Mouse (Mus musculus) myocyte (in vitro differentiated cells): ENCODE data around the gene Ifi205. TPM values are rescaled to one million over a fixed set of nuclear protein-coding genes. Genes with fewer than 3 reads are reported as not detected.
"Not testable (repeated sequence)": the region's sequence is repeated elsewhere in the genome, so short reads cannot be mapped to it uniquely, and the experiment has no call there.

Experiments used
- H3K27me3 ChIP-seq: one replicate; pipeline ENCODE4 v1.6.1; 2011; ENCODE audit not compliant: control insufficient read depth, insufficient read depth, insufficient read length
- H3K36me3 ChIP-seq: one replicate; pipeline ENCODE4 v1.6.1; 2011; ENCODE audit not compliant: control insufficient read depth, insufficient read depth
- H3K4me2 ChIP-seq: one replicate; pipeline ENCODE4 v1.6.1; 2011; ENCODE audit warnings: low read depth, control low read depth
- H3K4me3 ChIP-seq: one replicate; pipeline ENCODE4 v1.5.1; 2011; ENCODE audit warnings: mild to moderate bottlenecking, control low read depth, moderate library complexity
- H3K79me2 ChIP-seq: one replicate; pipeline ENCODE4 v1.6.1; 2011; ENCODE audit not compliant: control insufficient read depth, insufficient read depth
- H3ac ChIP-seq: one replicate; pipeline ENCODE4 v1.6.1; 2011; ENCODE audit not compliant: control insufficient read depth, insufficient read length
- CEBPB ChIP-seq: IDR thresholded peaks from 2 replicates; pipeline ENCODE4 v1.6.1; 2011; ENCODE audit warnings: mild to moderate bottlenecking, moderate library complexity; ENCODE audit not compliant: poor library complexity, insufficient read depth, severe bottlenecking
- MAX ChIP-seq: IDR thresholded peaks from one replicate; pipeline ENCODE4 v1.6.1; 2011; ENCODE audit warnings: low read depth, mild to moderate bottlenecking, control low read depth
- MYOD1 ChIP-seq, 3 experiments: IDR thresholded peaks; one replicate each; pipeline ENCODE4 v1.6.1; 2011; ENCODE audit warnings: control low read depth in 2 of 3, low read depth in 2 of 3, mild to moderate bottlenecking in 2 of 3, moderate library complexity in 1 of 3; ENCODE audit not compliant: insufficient read length in 2 of 3, control insufficient read depth in 1 of 3
- MYOG ChIP-seq, 3 experiments: IDR thresholded peaks; one replicate each; pipeline ENCODE4 v1.6.1; 2011; ENCODE audit warnings: control low read depth in 2 of 3, low read depth in 2 of 3, mild to moderate bottlenecking in 2 of 3; ENCODE audit not compliant: insufficient read length in 2 of 3, control insufficient read depth in 1 of 3, insufficient read depth in 1 of 3
- POLR2AphosphoS2 ChIP-seq: IDR thresholded peaks from one replicate; pipeline ENCODE4 v1.6.1; 2011; ENCODE audit warnings: low read depth, control low read depth; ENCODE audit not compliant: insufficient read length
- REST ChIP-seq: IDR thresholded peaks from one replicate; pipeline ENCODE4 v1.6.1; 2011; ENCODE audit warnings: mild to moderate bottlenecking, control low read depth, moderate library complexity; ENCODE audit not compliant: insufficient read depth, insufficient read length
- SRF ChIP-seq: IDR thresholded peaks from one replicate; pipeline ENCODE4 v1.6.1; 2011; ENCODE audit warnings: low read depth; ENCODE audit not compliant: control insufficient read depth, insufficient read length
- TCF12 ChIP-seq: IDR thresholded peaks from one replicate; pipeline ENCODE4 v1.6.1; 2011; ENCODE audit warnings: mild to moderate bottlenecking, control low read depth; ENCODE audit not compliant: poor library complexity, insufficient read depth, severe bottlenecking
- TCF3 ChIP-seq: IDR thresholded peaks from one replicate; pipeline ENCODE4 v1.6.1; 2011; ENCODE audit warnings: low read depth, control low read depth; ENCODE audit not compliant: insufficient read length
- polyA plus RNA-seq: library from polyadenylated mRNA; unstranded; fragments of >200 nt; fragmentation: generic; extraction: Trizol; gene quantifications from one replicate; pipeline ENCODE4 v1.2.1, GENCODE M21; 2012; ENCODE audit warnings: missing spikeins

Gene Ifi205
- polyA plus RNA-seq, 1 experiment: 0.04 TPM

DNA sequence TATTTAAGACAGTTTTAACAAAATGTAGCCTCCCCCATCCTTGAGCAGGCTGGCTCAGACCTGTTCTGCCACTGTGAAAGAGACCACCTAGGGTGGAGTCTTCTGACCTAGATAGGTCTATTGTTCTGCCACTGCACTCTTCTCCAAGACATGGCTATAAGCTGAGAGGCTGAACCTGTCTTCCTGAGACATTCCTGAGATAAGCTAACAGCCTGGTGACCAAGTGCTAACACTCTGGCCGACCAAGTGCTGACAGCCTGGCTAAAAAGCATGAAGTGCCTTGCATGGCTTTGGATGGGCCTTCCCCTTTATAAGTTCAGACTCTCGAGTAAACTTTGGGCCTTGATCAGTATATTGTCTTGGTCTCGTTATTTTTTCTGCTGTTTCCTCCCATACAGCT, 50.6 kb downstream of the Ifi205 start:
- H3K36me3 ChIP-seq, H3K79me2 ChIP-seq, H3ac ChIP-seq, H3K4me3 ChIP-seq, H3K27me3 ChIP-seq, H3K4me2 ChIP-seq: not testable (repeated sequence)
- peak; percentile 31 for TF ChIP-seq TCF12
- peak in 2 of 3 experiments; percentile 13 to 61 for TF ChIP-seq MYOD1 (IDR thresholded peaks at IDR 0.05; ENCODE audit: control insufficient read depth in 1 of 3, insufficient read length in 2 of 3, low read depth in 2 of 3)
- TF ChIP-seq MYOG (IDR thresholded peaks at IDR 0.05; ENCODE audit: control insufficient read depth in 1 of 3, insufficient read depth in 1 of 3, insufficient read length in 2 of 3, low read depth in 2 of 3): peak in 2 of 3 experiments; percentile 20 to 68
- TF ChIP-seq TCF3: peak; percentile 55

DNA sequence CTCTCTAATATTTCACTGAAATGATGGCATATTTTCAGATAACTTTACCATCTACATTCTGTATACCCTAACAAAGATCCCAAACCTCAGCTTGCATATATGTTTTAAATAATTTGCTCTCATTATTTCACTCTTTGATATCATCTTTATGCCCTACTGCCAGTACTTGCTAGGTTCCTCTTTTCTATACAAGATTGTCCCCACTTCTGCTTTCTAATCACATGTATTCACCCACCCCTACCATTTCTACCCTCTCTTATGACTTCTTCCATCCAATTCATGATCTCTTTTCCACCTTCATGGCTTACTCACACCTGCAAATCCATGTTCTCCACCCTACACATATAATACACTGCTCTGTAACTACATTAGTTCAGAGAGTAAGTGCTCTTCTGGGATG, 54.0 kb downstream of the Ifi205 start:
- Histone ChIP-seq H3K4me2 (no peak overlapping the region), H3K27me3 (no peaks in the 10 kb centered on the region), H3K4me3 (no peak overlapping the region), H3K36me3 (peaks cover 5% of the 10 kb centered on the region), H3ac (no peak overlapping the region), H3K79me2 (no peaks in the 10 kb centered on the region)
- no peak for TF ChIP-seq TCF3
- TF ChIP-seq SRF: no peak
- no peak for TF ChIP-seq POLR2AphosphoS2
- TF ChIP-seq TCF12: no peak
- TF ChIP-seq REST: no peak
- no peak for TF ChIP-seq CEBPB

DNA sequence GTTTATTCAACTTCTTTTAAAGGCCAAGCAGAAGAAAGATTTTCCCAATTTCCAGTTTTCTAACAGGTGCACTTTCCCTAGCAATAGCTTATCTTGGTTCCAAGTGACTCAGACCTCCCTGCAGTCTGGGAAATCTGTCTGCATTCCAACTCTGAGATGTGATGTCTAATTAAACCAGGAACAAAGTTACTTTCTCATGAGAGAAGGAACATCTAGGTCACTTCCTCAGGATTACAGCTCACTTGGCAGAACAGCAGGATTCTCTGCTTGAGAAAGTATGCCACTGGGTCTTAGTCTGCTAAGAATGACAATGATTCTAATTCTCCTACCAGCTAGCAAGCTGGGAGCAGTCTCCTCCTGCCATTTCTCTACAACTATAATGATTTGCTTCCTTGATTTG, 58.5 kb downstream of the Ifi205 start:
- H3K27me3 ChIP-seq: no peaks in the 10 kb centered on the region
- TF ChIP-seq MAX (no peak), CEBPB (no peak), TCF3 (no peak), MYOG (IDR thresholded peaks at IDR 0.05; ENCODE audit: control insufficient read depth in 1 of 3, insufficient read depth in 1 of 3, insufficient read length in 2 of 3, low read depth in 2 of 3) (no peak)
- H3ac ChIP-seq: no peak overlapping the region
- H3K4me3 ChIP-seq: no peak overlapping the region
- H3K79me2 ChIP-seq: no peaks in the 10 kb centered on the region
- H3K36me3 ChIP-seq: peaks cover 13% of the 10 kb centered on the region
- no peak overlapping the region for H3K4me2 ChIP-seq

Other genes starting within 250 kb of the Ifi205 start
- 1.9 TPM for gene Ifi211, start 118.8 kb downstream of the Ifi205 start, polyA plus RNA-seq
- 2.3 TPM for gene Mndal, start 89.3 kb downstream of the Ifi205 start, polyA plus RNA-seq
- gene Ifi203, start 89.1 kb downstream of the Ifi205 start, polyA plus RNA-seq: 3.3 TPM
- 9.6 TPM for gene Ifi202b, start 49.1 kb downstream of the Ifi205 start, polyA plus RNA-seq
- not detected for gene Olfr433, start 8.9 kb upstream of the Ifi205 start, polyA plus RNA-seq
- not detected for gene Olfr432, start 17.4 kb upstream of the Ifi205 start, polyA plus RNA-seq
- not detected for gene Olfr430, start 34.8 kb upstream of the Ifi205 start, polyA plus RNA-seq
- not detected for gene Olfr429, start 52.5 kb upstream of the Ifi205 start, polyA plus RNA-seq
- not detected for gene Olfr427, start 65.1 kb upstream of the Ifi205 start, polyA plus RNA-seq
- not detected for gene Olfr231, start 89.4 kb upstream of the Ifi205 start, polyA plus RNA-seq
- not detected for gene Olfr424, start 99.7 kb upstream of the Ifi205 start, polyA plus RNA-seq
- not detected for gene Olfr420, start 123.8 kb upstream of the Ifi205 start, polyA plus RNA-seq
- gene Spta1, start 141.0 kb upstream of the Ifi205 start, polyA plus RNA-seq: 0.04 TPM
- not detected for gene Olfr419, start 220.3 kb upstream of the Ifi205 start, polyA plus RNA-seq